Mouse (Mus musculus) urinary bladder, postnatal 14 days (tissue): ENCODE results near the gene Cdc73.
"Not testable (repeated sequence)": the region's sequence is repeated elsewhere in the genome, so short reads cannot be mapped to it uniquely, and the experiment has no call there.

Experiments
- DNase-seq: peaks from one replicate; pipeline ENCODE4 v3.0.0; 2021; ENCODE audit warnings: low spot score

Gene Cdc73

GRCm38 (mm10) chr1:143702741-143703262 lies at the start of gene Cdc73:
TSS of gene Cdc73 (minus strand) at chr1:143702893.
- peak; percentile 90 for DNase-seq

GRCm38 (mm10) chr1:143745871-143746270 lies 43.2 kb upstream of the Cdc73 start:
- DNase-seq, result no peak

GRCm38 (mm10) chr1:143742186-143742585 lies 39.5 kb upstream of the Cdc73 start:
- no peak for DNase-seq

- DNase-seq, result no peak
These were observed 38.6 kb upstream of the Cdc73 start for GRCm38 (mm10) chr1:143741331-143741730.

- no peak for DNase-seq
These were observed 37.9 kb upstream of the Cdc73 start for GRCm38 (mm10) chr1:143740581-143740980.

GRCm38 (mm10) chr1:143739361-143740350 lies 37.0 kb upstream of the Cdc73 start:
- DNase-seq, result peak; percentile 90

GRCm38 (mm10) chr1:143738811-143739210 lies 36.1 kb upstream of the Cdc73 start:
- no peak for DNase-seq

GRCm38 (mm10) chr1:143733914-143734410 lies 31.3 kb upstream of the Cdc73 start:
- no peak for DNase-seq

- DNase-seq, result no peak
These were observed 29.0 kb upstream of the Cdc73 start for GRCm38 (mm10) chr1:143731691-143732090.

GRCm38 (mm10) chr1:143730899-143731298 lies 28.2 kb upstream of the Cdc73 start:
- peak; percentile 17 for DNase-seq

GRCm38 (mm10) chr1:143727701-143728445 lies 25.2 kb upstream of the Cdc73 start:
- DNase-seq, result no peak

- no peak for DNase-seq
These were observed 21.9 kb upstream of the Cdc73 start for GRCm38 (mm10) chr1:143724456-143725064.

GRCm38 (mm10) chr1:143716038-143716437 lies 13.3 kb upstream of the Cdc73 start, which contains the start of gene Glrx2:
TSS of gene Glrx2 (plus strand) at chr1:143716338.
- DNase-seq, result not testable (repeated sequence)

GRCm38 (mm10) chr1:143710627-143710976 lies 7.9 kb upstream of the Cdc73 start:
- no peak for DNase-seq

- no peak for DNase-seq
These were observed 7.4 kb upstream of the Cdc73 start for GRCm38 (mm10) chr1:143709966-143710626.

GRCm38 (mm10) chr1:143708361-143708760 lies 5.7 kb upstream of the Cdc73 start:
- no peak for DNase-seq

- no peak for DNase-seq
These were observed 4.3 kb upstream of the Cdc73 start for GRCm38 (mm10) chr1:143707006-143707405.

- DNase-seq, result peak; percentile 25
These were observed 452 bp downstream of the Cdc73 start for GRCm38 (mm10) chr1:143702141-143702740.

- DNase-seq, result no peak
These were observed 957 bp downstream of the Cdc73 start for GRCm38 (mm10) chr1:143701736-143702135.

- DNase-seq, result no peak
These were observed 17.8 kb downstream of the Cdc73 start for GRCm38 (mm10) chr1:143684849-143685248.

- DNase-seq, result no peak
These were observed 21.6 kb downstream of the Cdc73 start for GRCm38 (mm10) chr1:143681108-143681507.
